Mouse (Mus musculus): ENCODE results near the gene B4galnt4. TPM values are rescaled to one million over a fixed set of nuclear protein-coding genes. Genes with fewer than 3 reads are reported as not detected.
"Not testable (repeated sequence)": the region's sequence is repeated elsewhere in the genome, so short reads cannot be mapped to it uniquely, and the experiment has no call there.

B4galnt4 gene
- polyA plus RNA-seq (2014; fragmentation: Nextera tagmentation; extraction: Ambion mirVana) = 8.6 and 10.3 TPM in 2 replicates

GRCm38 (mm10) chr7:141060426-141061242 is at the start of gene B4galnt4:
Gene B4galnt4, plus strand, starts transcription at chr7:141061104.
- WGBS = 1% methylated on average over 68 of the region's 72 CpGs
- Histone ChIP-seq H3K27ac (ENCODE audit: low read length) (0 out of 2 replicates have a peak within 1 kb of the TSS, but pooled peaks have one; percentile 27), H3K9me3 (ENCODE audit: control insufficient read depth, low read depth, low read length) (no peaks in the 10 kb centered on the region)

GRCm38 (mm10) chr7:141011238-141011770 is 49.6 kb upstream of the B4galnt4 start:
- H3K27ac ChIP-seq (ENCODE audit: low read length) = peak overlapping the region; percentile 62
- no peak overlapping the region for H3K9ac ChIP-seq (replicated peaks; ENCODE audit: low read depth, low read length)
- no peak overlapping the region for H3K4me3 ChIP-seq (ENCODE audit: low read depth, low read length)
- no peaks in the 10 kb centered on the region for H3K9me3 ChIP-seq (ENCODE audit: control insufficient read depth, low read depth, low read length)
- no peaks in the 10 kb centered on the region for H3K36me3 ChIP-seq (ENCODE audit: control insufficient read depth, insufficient read depth, low read length)
- no peak for ATAC-seq (ENCODE audit: insufficient number of reproducible peaks, insufficient read depth, low FRiP score, low read depth)
- 84% methylated on average over 7 of the region's 7 CpGs for WGBS
- peaks cover 18% of the 10 kb centered on the region; the same call in 1 of the 2 replicates for H3K4me1 ChIP-seq (ENCODE audit: control insufficient read depth, insufficient read depth, low read length)
- H3K4me2 ChIP-seq (replicated peaks; ENCODE audit: low read depth, low read length) = peak overlapping the region; percentile 57
- no peaks in the 10 kb centered on the region for H3K27me3 ChIP-seq (ENCODE audit: control insufficient read depth, insufficient read depth, low read length)

More at GRCm38 (mm10) chr7:141060426-141061242, at the start of gene B4galnt4:
- Histone ChIP-seq H3K27me3 (ENCODE audit: control insufficient read depth, insufficient read depth, low read length) (no peaks in the 10 kb centered on the region), H3K36me3 (ENCODE audit: control insufficient read depth, insufficient read depth, low read length) (peaks cover 13% of the 10 kb centered on the region), H3K4me2 (replicated peaks; ENCODE audit: low read depth, low read length) (peak within 1 kb of the TSS; percentile 98), H3K4me1 (ENCODE audit: control insufficient read depth, insufficient read depth, low read length) (peaks cover 10% of the 10 kb centered on the region; the same call in 1 of the 2 replicates), H3K4me3 (ENCODE audit: low read depth, low read length) (peak within 1 kb of the TSS; percentile 73), H3K9ac (replicated peaks; ENCODE audit: low read depth, low read length) (peak within 1 kb of the TSS; percentile 80)
- ATAC-seq (ENCODE audit: insufficient number of reproducible peaks, insufficient read depth, low FRiP score, low read depth) = peak; percentile 92

- WGBS = 83% methylated on average over 10 of the region's 10 CpGs
- Histone ChIP-seq H3K27ac (ENCODE audit: low read length) (no peak overlapping the region), H3K9me3 (ENCODE audit: control insufficient read depth, low read depth, low read length) (no peaks in the 10 kb centered on the region), H3K4me1 (ENCODE audit: control insufficient read depth, insufficient read depth, low read length) (no peaks in the 10 kb centered on the region), H3K4me3 (ENCODE audit: low read depth, low read length) (no peak overlapping the region), H3K36me3 (ENCODE audit: control insufficient read depth, insufficient read depth, low read length) (no peaks in the 10 kb centered on the region), H3K27me3 (ENCODE audit: control insufficient read depth, insufficient read depth, low read length) (no peaks in the 10 kb centered on the region), H3K4me2 (replicated peaks; ENCODE audit: low read depth, low read length) (no peak overlapping the region), H3K9ac (replicated peaks; ENCODE audit: low read depth, low read length) (no peak overlapping the region)
- no peak for ATAC-seq (ENCODE audit: insufficient number of reproducible peaks, insufficient read depth, low FRiP score, low read depth)
Observed at GRCm38 (mm10) chr7:141016707-141017697, 43.9 kb upstream of the B4galnt4 start.

- H3K9me3 ChIP-seq (ENCODE audit: control insufficient read depth, low read depth, low read length); H3K4me1 ChIP-seq (ENCODE audit: control insufficient read depth, insufficient read depth, low read length); H3K36me3 ChIP-seq (ENCODE audit: control insufficient read depth, insufficient read depth, low read length); ATAC-seq (ENCODE audit: insufficient number of reproducible peaks, insufficient read depth, low FRiP score, low read depth); H3K27me3 ChIP-seq (ENCODE audit: control insufficient read depth, insufficient read depth, low read length); H3K27ac ChIP-seq (ENCODE audit: low read length); H3K9ac ChIP-seq (replicated peaks; ENCODE audit: low read depth, low read length); H3K4me2 ChIP-seq (replicated peaks; ENCODE audit: low read depth, low read length); H3K4me3 ChIP-seq (ENCODE audit: low read depth, low read length): not testable (repeated sequence)
- WGBS = 74% methylated on average over 1 of the region's 1 CpGs
Observed at GRCm38 (mm10) chr7:141017824-141018223, 43.1 kb upstream of the B4galnt4 start, which contains the start of gene Ifitm6. Gene Ifitm6, minus strand, starts transcription at chr7:141017924.

GRCm38 (mm10) chr7:141019028-141019427 is 41.9 kb upstream of the B4galnt4 start:
- H3K9ac ChIP-seq (replicated peaks; ENCODE audit: low read depth, low read length) = no peak overlapping the region
- ATAC-seq (ENCODE audit: insufficient number of reproducible peaks, insufficient read depth, low FRiP score, low read depth) = no peak
- no peaks in the 10 kb centered on the region for H3K9me3 ChIP-seq (ENCODE audit: control insufficient read depth, low read depth, low read length)
- no peaks in the 10 kb centered on the region for H3K36me3 ChIP-seq (ENCODE audit: control insufficient read depth, insufficient read depth, low read length)
- WGBS = 95% methylated on average over 5 of the region's 5 CpGs
- no peak overlapping the region for H3K4me2 ChIP-seq (replicated peaks; ENCODE audit: low read depth, low read length)
- H3K27ac ChIP-seq (ENCODE audit: low read length) = no peak overlapping the region
- H3K4me1 ChIP-seq (ENCODE audit: control insufficient read depth, insufficient read depth, low read length) = no peaks in the 10 kb centered on the region
- H3K27me3 ChIP-seq (ENCODE audit: control insufficient read depth, insufficient read depth, low read length) = no peaks in the 10 kb centered on the region
- no peak overlapping the region for H3K4me3 ChIP-seq (ENCODE audit: low read depth, low read length)

GRCm38 (mm10) chr7:141021489-141022449 is 39.1 kb upstream of the B4galnt4 start:
- no peak overlapping the region for H3K27ac ChIP-seq (ENCODE audit: low read length)
- no peaks in the 10 kb centered on the region for H3K36me3 ChIP-seq (ENCODE audit: control insufficient read depth, insufficient read depth, low read length)
- 79% methylated on average over 14 of the region's 14 CpGs for WGBS
- no peak for ATAC-seq (ENCODE audit: insufficient number of reproducible peaks, insufficient read depth, low FRiP score, low read depth)
- H3K27me3 ChIP-seq (ENCODE audit: control insufficient read depth, insufficient read depth, low read length) = no peaks in the 10 kb centered on the region
- H3K4me1 ChIP-seq (ENCODE audit: control insufficient read depth, insufficient read depth, low read length) = 0 out of 2 replicates have a peak, but pooled peaks cover 8% of the 10 kb centered on the region
- no peaks in the 10 kb centered on the region for H3K9me3 ChIP-seq (ENCODE audit: control insufficient read depth, low read depth, low read length)
- H3K4me3 ChIP-seq (ENCODE audit: low read depth, low read length) = no peak overlapping the region
- no peak overlapping the region for H3K9ac ChIP-seq (replicated peaks; ENCODE audit: low read depth, low read length)
- H3K4me2 ChIP-seq (replicated peaks; ENCODE audit: low read depth, low read length) = no peak overlapping the region

- Histone ChIP-seq H3K27ac (ENCODE audit: low read length) (peak overlapping the region; percentile 30; the same call in 1 of the 2 replicates), H3K9me3 (ENCODE audit: control insufficient read depth, low read depth, low read length) (no peaks in the 10 kb centered on the region), H3K4me1 (ENCODE audit: control insufficient read depth, insufficient read depth, low read length) (0 out of 2 replicates have a peak, but pooled peaks cover 9% of the 10 kb centered on the region), H3K4me3 (ENCODE audit: low read depth, low read length) (no peak overlapping the region), H3K4me2 (replicated peaks; ENCODE audit: low read depth, low read length) (no peak overlapping the region), H3K9ac (replicated peaks; ENCODE audit: low read depth, low read length) (no peak overlapping the region), H3K27me3 (ENCODE audit: control insufficient read depth, insufficient read depth, low read length) (no peaks in the 10 kb centered on the region), H3K36me3 (ENCODE audit: control insufficient read depth, insufficient read depth, low read length) (no peaks in the 10 kb centered on the region)
- 48% methylated on average over 6 of the region's 6 CpGs for WGBS
- peak; percentile 63; the same call in 1 of the 2 replicates for ATAC-seq (ENCODE audit: insufficient number of reproducible peaks, insufficient read depth, low FRiP score, low read depth)
Observed at GRCm38 (mm10) chr7:141024865-141025838, 35.8 kb upstream of the B4galnt4 start.

Measured in stomach, embryonic 14.5 days (tissue).